ENCODE assay signal across 37 mouse cellular contexts in genomic region chr1:36542925-36543324, GRCm38 (mm10). TPM values are rescaled to one million over a fixed set of nuclear protein-coding genes. Genes with fewer than 3 reads are reported as not detected.
"Had no signal": no experiment of that assay in that cellular context is flagged by ENCODE, and none has a peak within 500 bp of the region (broad histone marks: within the 10 kb centered on the region; RNA-seq: fewer than 3 reads in every experiment).

No protein-coding gene starts in this region.

- H3K4me2 ChIP-seq: limb, embryonic 12.5 days; limb, embryonic 13.5 days; limb, embryonic 15.5 days; liver, embryonic 11.5 days; liver, embryonic 12.5 days; liver, embryonic 13.5 days; liver, embryonic 15.5 days; lung, embryonic 14.5 days; lung, embryonic 15.5 days; midbrain, embryonic 11.5 days; midbrain, embryonic 12.5 days; midbrain, embryonic 13.5 days; midbrain, embryonic 15.5 days; neural tube, embryonic 12.5 days had no signal

- DNase-seq: left cerebral cortex, postnatal 4 days; liver; liver, embryonic 13.5 days; liver, postnatal 0 days; lung, adult 18-20 months; lung, adult 2 months; lung, embryonic 14.5 days; lung, postnatal 10 days; lung, postnatal 14 days; lung, postnatal 36 days; lung, postnatal 4 days; midbrain, embryonic 14.5 days had no signal

- H3K27me3 ChIP-seq: limb, embryonic 12.5 days; limb, embryonic 13.5 days; limb, embryonic 15.5 days; liver, embryonic 12.5 days; liver, embryonic 13.5 days; liver, embryonic 15.5 days; lung, embryonic 15.5 days; megakaryocyte, embryonic 14.5 days; midbrain, embryonic 12.5 days; midbrain, embryonic 13.5 days; midbrain, embryonic 15.5 days; neural tube, embryonic 12.5 days had no signal

- H3K4me3 ChIP-seq: limb, embryonic 10.5 days; limb, embryonic 12.5 days; limb, embryonic 13.5 days; limb, embryonic 15.5 days; liver, embryonic 12.5 days; liver, embryonic 13.5 days; liver, embryonic 15.5 days; lung, embryonic 15.5 days; megakaryocyte, embryonic 14.5 days; midbrain, embryonic 10.5 days; midbrain, embryonic 12.5 days; midbrain, embryonic 13.5 days; midbrain, embryonic 15.5 days; neural tube, embryonic 12.5 days had no signal

- H3K27ac ChIP-seq: limb, embryonic 10.5 days; limb, embryonic 12.5 days; limb, embryonic 13.5 days; limb, embryonic 15.5 days; liver, embryonic 12.5 days; liver, embryonic 13.5 days; liver, embryonic 14.5 days; liver, embryonic 15.5 days; lung, embryonic 15.5 days; macrophage; midbrain, embryonic 10.5 days; midbrain, embryonic 12.5 days; midbrain, embryonic 13.5 days; midbrain, embryonic 15.5 days; neural tube, embryonic 12.5 days had no signal

RNA-seq across cellular contexts. Expression of gene Gm42417, which starts 3.7 kb away (rescaled TPM):
- total RNA-seq: left cerebral cortex, postnatal 14 days; left cerebral cortex, postnatal 25 days; left cerebral cortex, postnatal 36 days; left cerebral cortex, postnatal 4 days; liver, adult 2 months; megakaryocyte, adult 5-6 weeks; midbrain, postnatal 0 days; monocyte, adult 5-6 weeks had no signal
- polyA plus RNA-seq: liver, adult 2 months; liver, embryonic 11.5 days; liver, embryonic 13.5 days; liver, embryonic 14.5 days; liver, embryonic 15.5 days; liver, embryonic 16.5 days; liver, postnatal 0 days; lung, adult 2 months; lung, embryonic 14.5 days; lung, embryonic 15.5 days; midbrain, embryonic 11.5 days; midbrain, embryonic 12.5 days; midbrain, embryonic 13.5 days; midbrain, embryonic 14.5 days; neural tube, embryonic 12.5 days had no signal
